Mouse (Mus musculus) neural tube, embryonic 12.5 days (tissue): ENCODE results near the gene Galntl6. TPM values are rescaled to one million over a fixed set of nuclear protein-coding genes. Genes with fewer than 3 reads are reported as not detected.

ENCODE experiments used
- ATAC-seq: fragments of 200-750 bp; cut with Nextera tagmentation; 2 replicates; pipeline ENCODE4 v1.8.0; 2017; ENCODE audit warnings: low read depth, mild to moderate bottlenecking, moderate TSS enrichment, moderate library complexity; ENCODE audit not compliant: low FRiP score
- H3K27ac ChIP-seq: fragments of 300-500 bp; sonication (generic); 2 replicates; pipeline ENCODE4 v1.5.1; 2016
- H3K27me3 ChIP-seq: fragments of 300-500 bp; sonication (generic); replicated peaks from 2 replicates; pipeline ENCODE4 v1.6.1; 2016; ENCODE audit warnings: mild to moderate bottlenecking
- H3K36me3 ChIP-seq: fragments of 300-500 bp; sonication (generic); 2 replicates; pipeline ENCODE4 v1.6.1; 2016; ENCODE audit warnings: mild to moderate bottlenecking
- H3K4me1 ChIP-seq: fragments of 300-500 bp; sonication (generic); 2 replicates; pipeline ENCODE4 v1.6.1; 2016
- H3K4me2 ChIP-seq: fragments of 300-500 bp; sonication (generic); replicated peaks from 2 replicates; pipeline ENCODE4 v1.6.1; 2016; ENCODE audit warnings: mild to moderate bottlenecking
- H3K4me3 ChIP-seq: fragments of 300-500 bp; sonication (generic); 2 replicates; pipeline ENCODE4 v1.5.1; 2016
- H3K9ac ChIP-seq: fragments of 300-500 bp; sonication (generic); 2 replicates; pipeline ENCODE4 v1.6.1; 2016; ENCODE audit warnings: mild to moderate bottlenecking
- H3K9me3 ChIP-seq: fragments of 300-500 bp; sonication (generic); 2 replicates; pipeline ENCODE4 v1.6.1; 2016; ENCODE audit warnings: mild to moderate bottlenecking
- WGBS: fragments of 180-500 bp; shearing (Covaris S2); methylation state at CpG from one replicate; pipeline ENCODE4 v1.1.7; 2016; 5-methylcytosine and 5-hydroxymethylcytosine counted together
- polyA plus RNA-seq: library from polyadenylated mRNA; unstranded; fragments of >200 nt; fragmentation: Nextera tagmentation; extraction: Ambion mirVana; gene quantifications from 2 replicates; pipeline ENCODE4 v1.2.1, GENCODE M21; 2016

Galntl6 gene
- polyA plus RNA-seq, 1 experiment from 2014 or later = 6.2 TPM

DNA sequence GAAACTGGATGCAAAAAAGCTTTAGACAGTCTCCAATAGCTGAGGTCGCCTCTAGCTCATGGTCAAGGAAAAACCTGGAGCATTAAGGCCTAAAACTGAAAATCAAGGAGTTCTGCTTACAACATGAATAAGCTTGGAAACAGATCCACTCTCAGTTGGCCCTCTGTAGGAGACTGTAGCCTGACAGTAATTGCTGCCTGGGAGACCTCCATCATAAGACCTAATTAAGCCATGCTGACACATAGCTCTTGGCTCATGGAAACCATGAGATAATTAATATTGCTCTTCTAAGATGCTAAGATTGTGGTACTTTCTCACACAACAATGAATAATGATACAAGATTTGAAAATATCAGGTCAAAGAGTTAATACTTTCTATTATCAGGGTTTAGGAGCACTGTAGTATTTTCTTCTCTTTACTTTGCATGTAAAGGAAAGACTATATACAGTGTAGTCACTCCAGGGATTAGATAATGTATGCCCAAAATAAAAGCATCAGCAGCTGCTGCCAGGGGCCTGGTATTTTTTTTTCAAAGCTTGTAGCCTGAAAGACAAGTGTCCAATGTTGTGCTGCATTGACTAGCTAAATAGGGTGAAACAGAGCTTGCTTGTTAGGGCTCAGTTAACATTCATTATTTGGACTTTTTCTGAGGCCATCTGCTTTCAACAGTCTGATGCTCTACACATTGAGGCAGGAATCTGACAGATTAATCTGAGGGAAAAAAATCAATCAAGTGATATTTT lies 922.8 kb downstream of the Galntl6 start:
- ATAC-seq = 0 out of 2 replicates have a peak, but pooled peaks have one; percentile 9
- H3K36me3 ChIP-seq = no peaks in the 10 kb centered on the region
- no peaks in the 10 kb centered on the region for H3K4me1 ChIP-seq
- no peak overlapping the region for H3K9ac ChIP-seq
- H3K4me2 ChIP-seq = no peak overlapping the region
- 91% methylated on average over 1 of the region's 1 CpGs for WGBS
- no peak overlapping the region for H3K4me3 ChIP-seq
- H3K27ac ChIP-seq = no peak overlapping the region
- H3K9me3 ChIP-seq = no peaks in the 10 kb centered on the region
- H3K27me3 ChIP-seq = no peaks in the 10 kb centered on the region

DNA sequence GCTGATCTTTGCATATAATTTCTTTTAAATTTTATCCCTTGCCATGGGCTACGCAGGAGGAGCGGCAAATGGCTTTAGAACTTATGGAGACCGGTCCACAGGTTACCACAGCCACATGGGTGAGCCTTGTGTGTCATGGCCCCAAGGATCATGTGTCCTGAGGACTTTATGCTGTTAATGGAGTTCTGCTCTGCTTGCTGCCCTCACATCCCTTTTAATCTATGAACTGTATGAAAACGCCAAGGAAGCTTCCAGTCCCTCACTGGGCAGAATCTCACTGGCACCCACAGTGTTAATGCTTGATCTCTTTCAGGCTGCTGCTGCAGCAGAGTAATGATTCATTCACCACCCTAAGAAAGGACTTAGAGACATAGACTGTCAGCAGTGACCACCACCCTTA lies 935.1 kb downstream of the Galntl6 start:
- 82% methylated on average over 4 of the region's 4 CpGs for WGBS
- H3K4me1 ChIP-seq = no peaks in the 10 kb centered on the region
- no peak overlapping the region for H3K9ac ChIP-seq
- no peak overlapping the region for H3K4me2 ChIP-seq
- no peak overlapping the region for H3K27ac ChIP-seq
- H3K27me3 ChIP-seq = no peaks in the 10 kb centered on the region
- H3K36me3 ChIP-seq = no peaks in the 10 kb centered on the region
- no peak overlapping the region for H3K4me3 ChIP-seq
- no peak for ATAC-seq
- no peaks in the 10 kb centered on the region for H3K9me3 ChIP-seq

GRCm38 (mm10) chr8:57974093-57974492 lies 938.3 kb downstream of the Galntl6 start:
- Histone ChIP-seq H3K4me3 (no peak overlapping the region), H3K36me3 (no peaks in the 10 kb centered on the region), H3K9me3 (no peaks in the 10 kb centered on the region), H3K27ac (no peak overlapping the region), H3K9ac (no peak overlapping the region), H3K4me1 (no peaks in the 10 kb centered on the region), H3K4me2 (no peak overlapping the region), H3K27me3 (no peaks in the 10 kb centered on the region)
- ATAC-seq = peak; percentile 49; the same call in 1 of the 2 replicates
- WGBS = 40% methylated on average over 2 of the region's 2 CpGs

DNA sequence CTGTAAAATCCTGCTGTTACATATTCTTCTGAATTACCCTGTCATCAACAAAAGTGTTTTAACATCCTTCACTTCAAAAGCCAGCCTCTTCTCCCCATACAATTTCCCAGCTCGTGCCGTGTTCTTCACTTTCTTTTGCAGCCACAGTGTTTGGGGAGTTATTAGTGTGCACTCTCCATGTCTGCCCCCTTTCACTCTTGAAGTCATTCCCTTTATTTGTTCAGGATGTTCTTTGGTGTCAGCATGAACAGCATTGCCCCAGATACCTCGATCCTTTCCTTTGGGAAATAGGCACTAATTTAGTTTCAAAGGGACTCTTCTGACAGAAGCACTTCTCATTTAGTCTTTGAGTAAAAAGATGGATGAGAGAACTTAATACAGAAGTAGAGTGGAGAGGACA lies 939.6 kb downstream of the Galntl6 start:
- H3K4me1 ChIP-seq = no peaks in the 10 kb centered on the region
- no peak for ATAC-seq
- no peak overlapping the region for H3K27ac ChIP-seq
- no peaks in the 10 kb centered on the region for H3K9me3 ChIP-seq
- no peak overlapping the region for H3K4me2 ChIP-seq
- H3K27me3 ChIP-seq = no peaks in the 10 kb centered on the region
- 52% methylated on average over 3 of the region's 3 CpGs for WGBS
- H3K4me3 ChIP-seq = no peak overlapping the region
- no peak overlapping the region for H3K9ac ChIP-seq
- no peaks in the 10 kb centered on the region for H3K36me3 ChIP-seq

- 0 out of 2 replicates have a peak, but pooled peaks have one; percentile 38 for ATAC-seq
- 22% methylated on average over 6 of the region's 6 CpGs for WGBS
- no peaks in the 10 kb centered on the region for H3K27me3 ChIP-seq
- H3K4me3 ChIP-seq = no peak overlapping the region
- H3K4me2 ChIP-seq = no peak overlapping the region
- H3K4me1 ChIP-seq = no peaks in the 10 kb centered on the region
- no peaks in the 10 kb centered on the region for H3K9me3 ChIP-seq
- no peak overlapping the region for H3K9ac ChIP-seq
- no peak overlapping the region for H3K27ac ChIP-seq
- H3K36me3 ChIP-seq = no peaks in the 10 kb centered on the region
Observed at GRCm38 (mm10) chr8:57966676-57967075, 945.8 kb downstream of the Galntl6 start.

GRCm38 (mm10) chr8:57965508-57965907 lies 946.9 kb downstream of the Galntl6 start:
- H3K4me2 ChIP-seq = no peak overlapping the region
- WGBS = 74% methylated on average over 5 of the region's 5 CpGs
- H3K9ac ChIP-seq = no peak overlapping the region
- no peak overlapping the region for H3K4me3 ChIP-seq
- no peaks in the 10 kb centered on the region for H3K9me3 ChIP-seq
- no peaks in the 10 kb centered on the region for H3K4me1 ChIP-seq
- ATAC-seq = no peak
- no peaks in the 10 kb centered on the region for H3K36me3 ChIP-seq
- H3K27ac ChIP-seq = no peak overlapping the region
- H3K27me3 ChIP-seq = no peaks in the 10 kb centered on the region

DNA sequence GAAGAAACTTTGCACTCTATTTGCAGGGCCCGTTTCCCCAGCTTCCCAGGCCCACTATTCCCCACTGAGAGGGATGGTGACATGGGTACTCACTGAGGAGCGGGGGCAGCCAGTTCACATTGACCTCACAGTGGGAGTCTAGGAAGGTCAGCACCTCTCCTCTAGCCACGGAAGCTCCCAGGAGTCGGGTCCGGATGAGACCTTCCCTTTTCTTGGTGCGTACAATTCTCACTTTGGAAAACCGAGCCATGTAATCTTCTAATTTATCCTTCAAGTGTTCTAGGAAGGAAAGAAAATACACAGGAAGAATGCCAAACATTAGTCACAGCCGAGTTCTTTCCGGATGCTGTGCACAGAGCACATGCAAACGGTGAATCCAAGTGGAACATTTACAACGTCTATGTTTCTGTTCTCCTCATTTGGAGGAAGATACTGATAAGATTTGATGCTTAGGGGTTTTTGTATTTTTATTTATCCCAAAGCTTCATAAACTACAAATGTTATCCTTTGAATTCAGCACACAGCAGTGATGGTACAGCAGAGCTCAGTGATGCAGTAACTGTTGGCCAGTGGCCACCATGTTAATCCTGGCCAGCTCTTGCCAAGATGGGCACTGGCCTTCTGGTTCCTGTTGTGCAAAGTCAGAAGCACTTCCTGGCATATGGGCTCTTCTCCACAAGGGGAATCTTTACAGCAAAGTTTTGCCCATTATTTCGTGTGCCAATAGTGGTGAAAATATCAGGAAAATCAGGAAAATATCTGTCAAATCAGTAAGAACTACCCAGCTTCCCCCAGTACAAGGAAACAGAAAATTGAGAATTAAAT lies 949.9 kb downstream of the Galntl6 start:
- WGBS = 49% methylated on average over 12 of the region's 12 CpGs
- no peak overlapping the region for H3K4me2 ChIP-seq
- H3K4me3 ChIP-seq = no peak overlapping the region
- no peak overlapping the region for H3K9ac ChIP-seq
- H3K9me3 ChIP-seq = no peaks in the 10 kb centered on the region
- H3K4me1 ChIP-seq = no peaks in the 10 kb centered on the region
- no peaks in the 10 kb centered on the region for H3K27me3 ChIP-seq
- no peaks in the 10 kb centered on the region for H3K36me3 ChIP-seq
- no peak for ATAC-seq
- no peak overlapping the region for H3K27ac ChIP-seq

GRCm38 (mm10) chr8:57959136-57959535 lies 953.3 kb downstream of the Galntl6 start:
- no peak for ATAC-seq
- WGBS = 75% methylated on average over 3 of the region's 3 CpGs
- H3K4me2 ChIP-seq = no peak overlapping the region
- no peak overlapping the region for H3K9ac ChIP-seq
- no peak overlapping the region for H3K4me3 ChIP-seq
- no peaks in the 10 kb centered on the region for H3K36me3 ChIP-seq
- H3K4me1 ChIP-seq = no peaks in the 10 kb centered on the region
- no peaks in the 10 kb centered on the region for H3K27me3 ChIP-seq
- H3K9me3 ChIP-seq = no peaks in the 10 kb centered on the region
- H3K27ac ChIP-seq = no peak overlapping the region

GRCm38 (mm10) chr8:57958121-57958901 lies 954.1 kb downstream of the Galntl6 start:
- Histone ChIP-seq H3K9ac (no peak overlapping the region), H3K4me1 (no peaks in the 10 kb centered on the region), H3K4me2 (no peak overlapping the region), H3K27me3 (no peaks in the 10 kb centered on the region), H3K4me3 (no peak overlapping the region), H3K9me3 (no peaks in the 10 kb centered on the region), H3K36me3 (no peaks in the 10 kb centered on the region), H3K27ac (no peak overlapping the region)
- WGBS = 44% methylated on average over 16 of the region's 16 CpGs
- peak; percentile 48; the same call in 1 of the 2 replicates for ATAC-seq

DNA sequence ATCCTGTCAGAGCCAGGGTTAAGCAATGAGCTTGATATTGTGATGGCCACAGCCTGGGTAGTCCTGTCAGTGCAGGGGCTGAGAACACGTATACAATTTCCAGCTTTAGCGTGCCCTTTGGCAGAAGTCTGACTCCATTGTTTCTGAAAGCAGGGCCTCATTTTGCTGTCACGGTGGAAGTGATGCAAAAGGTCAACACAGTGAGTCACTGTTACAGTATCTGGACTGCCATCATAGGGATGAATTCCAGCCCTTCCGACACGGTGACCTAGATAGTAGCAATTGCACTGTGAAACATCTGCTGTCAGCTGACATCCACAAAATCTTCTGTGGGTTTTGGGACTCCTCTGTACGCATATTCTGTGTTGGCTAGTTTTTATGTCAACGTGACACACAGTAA lies 956.9 kb downstream of the Galntl6 start:
- no peak overlapping the region for H3K4me3 ChIP-seq
- no peaks in the 10 kb centered on the region for H3K4me1 ChIP-seq
- 88% methylated on average over 7 of the region's 7 CpGs for WGBS
- no peak overlapping the region for H3K27ac ChIP-seq
- H3K9me3 ChIP-seq = no peaks in the 10 kb centered on the region
- H3K27me3 ChIP-seq = no peaks in the 10 kb centered on the region
- ATAC-seq = no peak
- no peak overlapping the region for H3K4me2 ChIP-seq
- no peaks in the 10 kb centered on the region for H3K36me3 ChIP-seq
- H3K9ac ChIP-seq = no peak overlapping the region

- WGBS = 86% methylated on average over 2 of the region's 2 CpGs
Observed at GRCm38 (mm10) chr8:57941113-57941512, 971.3 kb downstream of the Galntl6 start.

DNA sequence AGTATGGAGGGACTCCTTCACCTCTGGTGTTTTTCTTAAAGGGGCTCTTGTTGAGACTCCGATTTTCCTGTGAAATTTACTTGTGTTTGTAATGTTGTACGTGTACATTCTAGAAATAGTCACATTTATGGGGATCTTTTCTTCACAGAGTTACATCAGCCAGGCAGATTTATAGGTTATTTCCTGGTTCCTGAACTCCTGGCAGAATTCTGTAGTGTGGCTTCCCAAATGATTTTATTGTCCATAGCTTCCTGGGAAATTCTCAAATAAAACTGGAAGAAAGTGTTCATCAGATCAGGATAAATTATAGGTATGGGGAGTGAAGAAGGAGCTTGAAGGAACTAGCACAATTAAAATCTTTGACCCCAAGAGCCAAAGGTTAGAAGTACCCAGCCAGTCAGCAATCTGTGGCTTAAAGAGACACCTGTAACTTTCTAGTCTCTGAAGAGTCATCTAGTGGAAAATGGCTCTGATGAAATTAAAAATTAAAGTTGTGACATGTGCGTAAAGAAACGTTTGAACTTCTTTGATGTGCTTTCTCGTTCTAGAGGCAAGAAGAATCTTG lies 972.5 kb downstream of the Galntl6 start:
- Histone ChIP-seq H3K27ac (no peak overlapping the region), H3K36me3 (no peaks in the 10 kb centered on the region), H3K4me3 (no peak overlapping the region), H3K4me2 (0 out of 2 replicates have a peak overlapping the region, but pooled peaks have one; percentile 27), H3K9ac (no peak overlapping the region), H3K27me3 (no peaks in the 10 kb centered on the region), H3K9me3 (no peaks in the 10 kb centered on the region), H3K4me1 (no peaks in the 10 kb centered on the region)
- no peak for ATAC-seq
- 71% methylated on average over 5 of the region's 5 CpGs for WGBS

More at GRCm38 (mm10) chr8:57941113-57941512, 971.3 kb downstream of the Galntl6 start:
- Histone ChIP-seq H3K27me3 (no peaks in the 10 kb centered on the region), H3K4me3 (no peak overlapping the region), H3K27ac (no peak overlapping the region), H3K4me1 (no peaks in the 10 kb centered on the region), H3K4me2 (no peak overlapping the region), H3K9ac (no peak overlapping the region), H3K36me3 (no peaks in the 10 kb centered on the region), H3K9me3 (no peaks in the 10 kb centered on the region)
- no peak for ATAC-seq
